Mouse (Mus musculus) frontal cortex, adult (tissue): Measurements from ENCODE around the gene Ubfd1.

Source experiments
- ATAC-seq: cut with Nextera tagmentation; 2 replicates; pipeline ENCODE4 v1.9.2; 2017; ENCODE audit warnings: mild to moderate bottlenecking, moderate library complexity, mixed read lengths; ENCODE audit not compliant: low TSS enrichment

Gene Ubfd1

DNA sequence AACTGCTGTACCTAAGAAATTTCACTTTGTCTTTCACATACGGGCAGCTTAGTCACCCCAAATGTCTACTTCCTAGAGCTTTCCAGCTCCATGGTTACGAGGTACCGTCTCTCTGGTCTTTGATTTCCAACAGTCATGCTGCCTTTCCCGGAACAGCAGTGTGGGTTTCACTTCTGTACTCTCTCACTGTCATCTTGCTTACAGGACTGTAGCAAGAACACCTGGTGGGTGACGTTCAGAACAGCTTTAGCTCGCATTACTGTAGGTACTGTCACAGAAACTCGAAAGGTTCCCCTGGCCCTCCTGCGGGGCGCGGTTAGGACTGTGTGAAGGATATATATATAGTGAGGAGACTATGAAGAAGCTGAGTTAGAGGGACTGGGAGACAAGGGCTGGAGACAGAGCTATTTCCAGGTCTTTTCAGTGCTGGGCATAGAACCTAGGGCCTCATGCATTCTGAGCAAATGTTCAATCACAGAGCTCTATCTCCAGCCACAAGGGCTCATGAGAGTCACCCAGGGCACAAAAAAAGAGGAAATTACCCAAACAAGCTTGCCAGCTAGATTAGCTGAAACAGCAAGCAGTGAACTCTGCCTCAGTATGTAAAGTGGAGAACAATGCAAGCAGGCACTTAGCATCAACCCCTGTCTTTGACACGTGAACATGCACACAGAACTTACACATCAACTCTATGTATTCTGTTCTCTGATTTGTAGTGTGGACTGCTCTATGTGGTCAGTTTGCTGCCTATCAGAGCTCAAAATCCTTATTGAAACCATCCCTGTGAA is 20.4 kb downstream of the Ubfd1 start:
- ATAC-seq = no peak

DNA sequence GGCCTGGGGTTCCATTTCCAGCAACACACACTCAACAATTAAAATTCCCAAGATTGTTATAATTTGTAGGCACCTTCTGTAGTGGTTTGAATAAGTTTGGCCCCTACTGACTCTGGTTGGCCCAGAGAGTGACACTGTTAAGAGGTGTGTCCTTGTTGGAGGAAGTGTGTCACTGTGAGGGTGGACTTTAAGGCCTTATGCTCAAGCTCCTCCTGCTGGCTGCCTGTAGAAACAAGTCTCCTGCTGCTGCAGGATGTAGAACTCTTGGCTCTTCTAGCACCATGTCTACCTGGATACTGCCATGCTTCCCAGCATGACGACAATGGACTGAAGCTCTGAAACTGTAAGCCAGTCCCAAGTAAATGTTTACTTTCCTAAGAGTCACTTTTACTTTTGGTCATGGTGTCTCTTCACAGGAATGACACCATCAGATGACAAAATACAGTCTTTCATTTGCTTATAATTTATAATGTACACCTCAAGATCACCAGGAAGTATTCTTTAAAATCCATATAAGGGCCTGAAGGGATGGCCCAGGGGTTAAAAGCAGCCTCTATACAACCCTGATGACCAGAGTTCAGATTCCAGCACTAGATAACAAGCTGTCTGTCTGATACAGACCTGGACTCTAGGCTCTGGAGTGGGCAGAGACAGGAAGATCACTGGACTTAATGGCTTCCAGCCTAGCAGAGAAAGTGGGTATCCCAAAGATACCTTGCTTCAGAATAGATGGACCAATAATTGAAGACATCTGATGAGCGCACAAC is 27.8 kb downstream of the Ubfd1 start:
- no peak for ATAC-seq

DNA sequence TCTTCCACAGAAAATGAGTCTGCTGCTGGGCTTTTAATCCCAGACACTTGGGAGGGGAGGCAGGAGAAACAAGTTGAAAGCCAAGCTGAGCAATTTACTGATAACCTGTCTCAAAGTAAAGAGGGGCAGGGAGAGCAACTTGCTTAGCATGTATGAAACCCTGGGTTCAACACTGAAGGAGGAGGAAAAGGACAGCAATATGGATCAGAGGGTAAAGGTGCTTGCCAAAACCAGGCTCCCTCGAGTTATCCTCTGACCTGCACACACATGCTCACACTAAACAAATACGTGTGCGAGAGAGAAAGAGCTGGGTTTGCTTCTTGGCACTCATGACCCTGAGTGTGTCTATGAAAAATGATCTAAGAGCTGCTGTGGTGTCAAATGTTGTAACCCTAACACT is 31.0 kb downstream of the Ubfd1 start:
- no peak for ATAC-seq

GRCm38 (mm10) chr7:122099222-122099621 is 32.2 kb downstream of the Ubfd1 start:
- ATAC-seq = peak; percentile 69

- peak; percentile 32; the same call in 1 of the 2 replicates for ATAC-seq
Observed at GRCm38 (mm10) chr7:122101014-122101746, 34.2 kb downstream of the Ubfd1 start.

DNA sequence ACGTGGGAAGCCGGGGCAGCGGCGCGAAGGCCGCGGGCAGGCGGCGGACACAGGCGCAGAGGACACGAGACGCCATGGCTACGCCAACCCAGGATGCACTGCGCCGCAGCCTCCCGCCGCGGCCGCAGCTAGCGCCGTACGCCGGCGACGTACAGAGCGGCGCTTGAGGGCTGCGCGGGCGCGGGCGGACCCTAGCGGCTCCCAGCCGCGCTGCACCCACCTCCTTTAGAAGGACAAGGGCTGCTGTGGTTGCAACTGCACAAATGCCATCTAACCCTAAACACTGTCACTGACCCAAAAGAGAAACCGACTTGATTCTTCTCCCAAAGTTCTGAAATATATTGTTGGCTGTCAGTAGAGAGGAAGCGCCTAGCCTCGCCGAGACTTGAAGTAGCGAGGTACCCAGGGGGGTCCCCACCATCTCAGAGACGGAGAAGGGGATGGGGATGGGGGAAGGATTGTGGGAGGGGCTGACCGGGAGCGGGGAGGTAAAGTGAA is 34.8 kb downstream of the Ubfd1 start, which contains the start of gene Ndufab1:
Gene Ndufab1, minus strand, starts transcription at position 140 of the 498 bp plus-strand sequence.
- ATAC-seq = peak; percentile 98

DNA sequence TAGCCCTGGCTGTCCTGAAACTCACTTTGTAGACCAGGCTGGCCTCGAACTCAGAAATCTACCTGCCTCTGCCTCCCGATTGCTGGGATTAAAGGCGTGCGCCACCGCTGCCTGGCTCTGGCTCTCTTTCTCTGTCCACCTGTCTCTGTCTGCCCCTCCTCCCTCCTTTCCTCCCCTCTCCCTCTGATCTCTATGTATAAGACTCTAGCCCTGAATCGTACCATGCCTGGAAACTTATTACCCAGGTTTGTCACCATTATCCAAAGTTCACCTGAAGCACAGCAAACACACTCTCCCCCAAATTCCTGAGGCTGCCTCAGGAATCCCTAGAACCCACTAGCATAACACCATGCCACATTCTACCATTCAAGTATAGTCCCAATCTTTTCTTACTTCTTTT is 41.2 kb downstream of the Ubfd1 start:
- no peak for ATAC-seq

GRCm38 (mm10) chr7:122123518-122123917 is 56.5 kb downstream of the Ubfd1 start:
- no peak for ATAC-seq

DNA sequence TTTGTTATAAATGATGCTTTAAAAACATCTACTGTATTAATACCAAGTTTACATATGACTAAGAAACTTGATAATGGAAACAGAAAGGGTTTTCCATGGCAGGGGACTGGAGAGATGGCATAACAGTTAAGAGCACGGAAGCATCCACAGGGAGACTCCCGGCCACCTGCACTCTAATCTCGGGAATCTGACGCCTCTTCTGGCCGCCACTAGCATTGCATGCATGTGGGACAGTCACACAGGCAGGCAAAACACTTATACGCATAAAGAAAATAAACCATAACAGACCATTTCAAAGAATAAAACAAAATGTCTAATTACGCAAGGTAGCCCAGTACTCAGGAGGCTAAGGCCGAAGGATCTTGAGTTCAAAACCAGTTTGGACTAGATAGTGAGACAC is 58.7 kb downstream of the Ubfd1 start:
- no peak for ATAC-seq

GRCm38 (mm10) chr7:122126946-122127345 is 60.0 kb downstream of the Ubfd1 start:
- no peak for ATAC-seq
